Mouse (Mus musculus): ENCODE results near the gene Sdhd. TPM values are rescaled to one million over a fixed set of nuclear protein-coding genes. Genes with fewer than 3 reads are reported as not detected.
"Not testable (repeated sequence)": the region's sequence is repeated elsewhere in the genome, so short reads cannot be mapped to it uniquely, and the experiment has no call there.

Gene Sdhd
- 302 and 308 TPM in 2 replicates for polyA plus RNA-seq (2014; fragmentation: Nextera tagmentation; extraction: Ambion mirVana)

GRCm38 (mm10) chr9:50603189-50603997 is at the start of gene Sdhd, which contains the start of gene Timm8b:
Sdhd (minus strand) TSS chr9:50603812.
Timm8b (plus strand) TSS chr9:50603910.
- Histone ChIP-seq H3K9ac (replicated peaks; ENCODE audit: low read length) (peak within 1 kb of the TSS; percentile 85), H3K27me3 (ENCODE audit: control insufficient read depth, insufficient read depth, low read length) (no peaks in the 10 kb centered on the region), H3K27ac (replicated peaks; ENCODE audit: low read depth, low read length) (peak within 1 kb of the TSS; percentile 70), H3K4me2 (ENCODE audit: low read depth, low read length) (peak within 1 kb of the TSS; percentile 64), H3K4me1 (ENCODE audit: control insufficient read depth, insufficient read depth, low read length) (peaks cover 3% of the 10 kb centered on the region; the same call in 1 of the 2 replicates), H3K9me3 (replicated peaks; ENCODE audit: control insufficient read depth, low read length) (no peaks in the 10 kb centered on the region), H3K36me3 (replicated peaks; ENCODE audit: control insufficient read depth, insufficient read depth, low read depth, low read length) (peaks cover 3% of the 10 kb centered on the region), H3K4me3 (ENCODE audit: low read depth, low read length) (peak within 1 kb of the TSS; percentile 87)
- ATAC-seq (replicated peaks; ENCODE audit: insufficient number of reproducible peaks, low FRiP score, low TSS enrichment, low read depth) (peak; percentile 96), DNase-seq (ENCODE audit: low spot score) (peak; percentile 98)
- WGBS: under 1% methylated on average over 48 of the region's 48 CpGs

DNA sequence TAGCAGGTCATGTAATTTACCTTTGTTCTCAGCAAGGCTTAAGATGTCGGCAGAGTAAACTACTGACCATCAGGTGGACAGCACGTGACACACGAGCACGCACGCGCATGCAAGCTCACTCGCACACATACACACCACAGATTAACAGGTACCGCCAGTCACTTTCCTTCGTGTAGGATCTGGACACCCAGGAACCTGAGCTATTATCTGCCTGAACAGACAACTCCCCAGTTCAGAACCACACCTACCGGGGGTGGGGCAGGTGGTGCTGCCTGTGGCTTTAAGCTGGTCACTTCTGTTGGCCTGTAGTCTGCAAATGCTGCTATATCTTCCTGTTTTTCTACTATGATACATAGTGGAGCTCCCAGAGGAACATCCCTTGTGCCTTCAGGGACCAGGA is 46.9 kb upstream of the Sdhd start:
- peaks cover 12% of the 10 kb centered on the region for H3K36me3 ChIP-seq (replicated peaks; ENCODE audit: control insufficient read depth, insufficient read depth, low read depth, low read length)
- no peak overlapping the region for H3K4me2 ChIP-seq (ENCODE audit: low read depth, low read length)
- WGBS: 92% methylated on average over 10 of the region's 10 CpGs
- H3K4me3 ChIP-seq (ENCODE audit: low read depth, low read length): no peak overlapping the region
- no peaks in the 10 kb centered on the region for H3K9me3 ChIP-seq (replicated peaks; ENCODE audit: control insufficient read depth, low read length)
- no peaks in the 10 kb centered on the region for H3K27me3 ChIP-seq (ENCODE audit: control insufficient read depth, insufficient read depth, low read length)
- H3K9ac ChIP-seq (replicated peaks; ENCODE audit: low read length): no peak overlapping the region
- no peak overlapping the region for H3K27ac ChIP-seq (replicated peaks; ENCODE audit: low read depth, low read length)
- DNase-seq (ENCODE audit: low spot score) (no peak), ATAC-seq (replicated peaks; ENCODE audit: insufficient number of reproducible peaks, low FRiP score, low TSS enrichment, low read depth) (no peak)
- H3K4me1 ChIP-seq (ENCODE audit: control insufficient read depth, insufficient read depth, low read length): no peaks in the 10 kb centered on the region

GRCm38 (mm10) chr9:50646826-50647370 is 43.3 kb upstream of the Sdhd start:
- H3K9ac ChIP-seq (replicated peaks; ENCODE audit: low read length): no peak overlapping the region
- WGBS: 66% methylated on average over 10 of the region's 10 CpGs
- H3K4me3 ChIP-seq (ENCODE audit: low read depth, low read length): no peak overlapping the region
- no peak overlapping the region for H3K4me2 ChIP-seq (ENCODE audit: low read depth, low read length)
- ATAC-seq (replicated peaks; ENCODE audit: insufficient number of reproducible peaks, low FRiP score, low TSS enrichment, low read depth) (no peak), DNase-seq (ENCODE audit: low spot score) (no peak)
- H3K36me3 ChIP-seq (replicated peaks; ENCODE audit: control insufficient read depth, insufficient read depth, low read depth, low read length): peaks cover 18% of the 10 kb centered on the region
- no peaks in the 10 kb centered on the region for H3K27me3 ChIP-seq (ENCODE audit: control insufficient read depth, insufficient read depth, low read length)
- H3K27ac ChIP-seq (replicated peaks; ENCODE audit: low read depth, low read length): no peak overlapping the region
- H3K4me1 ChIP-seq (ENCODE audit: control insufficient read depth, insufficient read depth, low read length): no peaks in the 10 kb centered on the region
- no peaks in the 10 kb centered on the region for H3K9me3 ChIP-seq (replicated peaks; ENCODE audit: control insufficient read depth, low read length)

GRCm38 (mm10) chr9:50634270-50634669 is 30.7 kb upstream of the Sdhd start:
- Histone ChIP-seq H3K9me3 (replicated peaks; ENCODE audit: control insufficient read depth, low read length) (no peaks in the 10 kb centered on the region), H3K4me3 (ENCODE audit: low read depth, low read length) (no peak overlapping the region), H3K4me1 (ENCODE audit: control insufficient read depth, insufficient read depth, low read length) (no peaks in the 10 kb centered on the region), H3K27me3 (ENCODE audit: control insufficient read depth, insufficient read depth, low read length) (no peaks in the 10 kb centered on the region), H3K36me3 (replicated peaks; ENCODE audit: control insufficient read depth, insufficient read depth, low read depth, low read length) (peaks cover 2% of the 10 kb centered on the region), H3K27ac (replicated peaks; ENCODE audit: low read depth, low read length) (no peak overlapping the region), H3K4me2 (ENCODE audit: low read depth, low read length) (no peak overlapping the region), H3K9ac (replicated peaks; ENCODE audit: low read length) (no peak overlapping the region)
- WGBS: 94% methylated on average over 11 of the region's 11 CpGs
- DNase-seq (ENCODE audit: low spot score): no peak
- ATAC-seq (replicated peaks; ENCODE audit: insufficient number of reproducible peaks, low FRiP score, low TSS enrichment, low read depth): no peak

GRCm38 (mm10) chr9:50633059-50633458 is 29.4 kb upstream of the Sdhd start:
- no peak overlapping the region for H3K4me2 ChIP-seq (ENCODE audit: low read depth, low read length)
- H3K27ac ChIP-seq (replicated peaks; ENCODE audit: low read depth, low read length): no peak overlapping the region
- DNase-seq (ENCODE audit: low spot score) (peak; percentile 30), ATAC-seq (replicated peaks; ENCODE audit: insufficient number of reproducible peaks, low FRiP score, low TSS enrichment, low read depth) (no peak)
- H3K27me3 ChIP-seq (ENCODE audit: control insufficient read depth, insufficient read depth, low read length): no peaks in the 10 kb centered on the region
- peaks cover 2% of the 10 kb centered on the region; the same call in 1 of the 2 replicates for H3K36me3 ChIP-seq (replicated peaks; ENCODE audit: control insufficient read depth, insufficient read depth, low read depth, low read length)
- no peaks in the 10 kb centered on the region for H3K4me1 ChIP-seq (ENCODE audit: control insufficient read depth, insufficient read depth, low read length)
- no peaks in the 10 kb centered on the region for H3K9me3 ChIP-seq (replicated peaks; ENCODE audit: control insufficient read depth, low read length)
- H3K9ac ChIP-seq (replicated peaks; ENCODE audit: low read length): no peak overlapping the region
- no peak overlapping the region for H3K4me3 ChIP-seq (ENCODE audit: low read depth, low read length)
- 60% methylated on average over 2 of the region's 2 CpGs for WGBS

GRCm38 (mm10) chr9:50632016-50632688 is 28.5 kb upstream of the Sdhd start:
- Histone ChIP-seq H3K36me3 (replicated peaks; ENCODE audit: control insufficient read depth, insufficient read depth, low read depth, low read length) (peaks cover 2% of the 10 kb centered on the region; the same call in 1 of the 2 replicates), H3K27ac (replicated peaks; ENCODE audit: low read depth, low read length) (no peak overlapping the region), H3K4me3 (ENCODE audit: low read depth, low read length) (no peak overlapping the region), H3K27me3 (ENCODE audit: control insufficient read depth, insufficient read depth, low read length) (no peaks in the 10 kb centered on the region), H3K9me3 (replicated peaks; ENCODE audit: control insufficient read depth, low read length) (no peaks in the 10 kb centered on the region), H3K9ac (replicated peaks; ENCODE audit: low read length) (no peak overlapping the region), H3K4me2 (ENCODE audit: low read depth, low read length) (no peak overlapping the region), H3K4me1 (ENCODE audit: control insufficient read depth, insufficient read depth, low read length) (no peaks in the 10 kb centered on the region)
- WGBS: 86% methylated on average over 6 of the region's 6 CpGs
- DNase-seq (ENCODE audit: low spot score) (no peak), ATAC-seq (replicated peaks; ENCODE audit: insufficient number of reproducible peaks, low FRiP score, low TSS enrichment, low read depth) (no peak)

- not testable (repeated sequence) for H3K4me3 ChIP-seq (ENCODE audit: low read depth, low read length); H3K36me3 ChIP-seq (replicated peaks; ENCODE audit: control insufficient read depth, insufficient read depth, low read depth, low read length); H3K9ac ChIP-seq (replicated peaks; ENCODE audit: low read length); H3K27me3 ChIP-seq (ENCODE audit: control insufficient read depth, insufficient read depth, low read length); DNase-seq (ENCODE audit: low spot score); H3K4me2 ChIP-seq (ENCODE audit: low read depth, low read length); H3K9me3 ChIP-seq (replicated peaks; ENCODE audit: control insufficient read depth, low read length); ATAC-seq (replicated peaks; ENCODE audit: insufficient number of reproducible peaks, low FRiP score, low TSS enrichment, low read depth); H3K27ac ChIP-seq (replicated peaks; ENCODE audit: low read depth, low read length); H3K4me1 ChIP-seq (ENCODE audit: control insufficient read depth, insufficient read depth, low read length)
- 89% methylated on average over 6 of the region's 8 CpGs for WGBS
These were observed 27.3 kb upstream of the Sdhd start for GRCm38 (mm10) chr9:50630903-50631302.
